Comparison of ENCODE assay signal across 18 mouse cellular contexts in the genomic region with DNA sequence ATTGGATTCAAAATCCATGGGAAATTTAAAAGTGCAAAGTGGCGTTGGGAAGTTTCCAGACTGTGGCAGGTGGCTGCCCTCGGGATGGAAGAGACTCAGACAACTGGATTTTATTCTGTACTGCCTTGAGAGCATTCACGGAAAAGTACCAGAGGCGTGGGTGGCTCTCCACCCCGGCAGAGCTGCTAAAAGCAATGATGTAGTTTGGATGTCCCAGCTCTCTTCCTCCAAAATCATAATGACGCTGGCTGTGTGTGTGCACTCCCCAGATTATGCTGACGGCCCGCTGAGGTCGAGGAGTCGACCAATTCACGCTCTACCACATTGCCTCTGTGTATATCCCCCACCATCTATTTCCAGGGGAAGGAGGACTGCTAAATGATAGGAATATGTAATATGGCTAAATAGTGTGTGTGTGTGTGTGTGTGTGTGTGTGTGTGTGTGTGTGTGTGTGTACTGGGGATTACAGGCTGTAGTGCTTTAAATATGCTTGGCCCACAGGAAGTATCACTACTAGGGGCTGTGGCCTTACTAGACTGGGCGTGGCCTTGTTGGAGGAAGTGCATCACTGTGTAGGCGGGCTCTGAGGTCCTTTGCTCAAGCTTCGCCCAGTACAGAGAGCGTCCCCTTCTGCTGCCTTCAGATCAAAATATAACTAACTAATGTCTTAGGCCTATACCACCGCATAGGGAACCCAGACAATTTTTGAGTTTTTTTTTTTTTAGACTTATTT.
DNase-seq lines count a peak whose midpoint lies in the region; ATAC-seq and TF ChIP-seq lines count a peak whose summit lies in the region.
"Had no signal": no experiment of that assay in that cellular context is flagged by ENCODE, and none has a peak within 500 bp of the region (broad histone marks: within the 10 kb centered on the region; RNA-seq: fewer than 3 reads in every experiment).

No protein-coding gene starts in this region.

- H3K4me3 ChIP-seq in E14TG2a.4 (replicated peaks; ENCODE audit: low read length), result peak overlapping the region; percentile 35; the same call in 1 of the 2 replicates
- H3K4me3 ChIP-seq in olfactory bulb, adult 2 months (ENCODE audit: insufficient read depth, low read depth, low read length), result no peak overlapping the region
- H3K4me3 ChIP-seq in midbrain, embryonic 13.5 days (replicated peaks), result no peak overlapping the region
- H3K4me3 ChIP-seq: forebrain, embryonic 15.5 days; heart, embryonic 12.5 days; limb, embryonic 15.5 days; neural tube, embryonic 13.5 days had no signal

- TF ChIP-seq POLR2A in olfactory bulb, adult 2 months (IDR thresholded peaks at IDR 0.05; ENCODE audit: insufficient read depth, low read depth, low read length), result no peak

- no peaks in the 10 kb centered on the region for H3K36me3 ChIP-seq in E14TG2a.4 (ENCODE audit: insufficient read depth, low read length)
- H3K36me3 ChIP-seq in midbrain, embryonic 13.5 days, result no peaks in the 10 kb centered on the region
- H3K36me3 ChIP-seq: forebrain, embryonic 15.5 days; heart, embryonic 12.5 days; limb, embryonic 15.5 days; neural tube, embryonic 13.5 days had no signal

- H3K9ac ChIP-seq in midbrain, embryonic 13.5 days (replicated peaks), result no peak overlapping the region
- H3K9ac ChIP-seq: forebrain, embryonic 15.5 days; heart, embryonic 12.5 days; limb, embryonic 15.5 days; neural tube, embryonic 13.5 days had no signal

- intact Hi-C loops in left cerebral cortex, postnatal 4 days (cut with DNase I), result no loop called here

- DNase-seq in left cerebral cortex, adult 11 months (ENCODE audit: low spot score), result peak; percentile 51
- DNase-seq in left cerebral cortex, postnatal 4 days, result no peak
- DNase-seq in induced T-regulatory cell, adult 2 months (ENCODE audit: low read depth), result peak; percentile 58
- DNase-seq: cerebellum, adult 11 months; gastrocnemius, postnatal 25 days; heart, postnatal 4 days; lung, adult 18-20 months; thymus, adult 2 months had no signal

- TF ChIP-seq CTCF in E14TG2a.4 (conservative IDR thresholded peaks at IDR 0.05; ENCODE audit: low read length), result no peak
- no peak for TF ChIP-seq CTCF in olfactory bulb, adult 2 months (IDR thresholded peaks at IDR 0.05; ENCODE audit: insufficient read depth, low read depth, low read length)

- peaks cover 6% of the 10 kb centered on the region for H3K9me3 ChIP-seq in E14TG2a.4 (ENCODE audit: low read length)
- H3K9me3 ChIP-seq in midbrain, embryonic 13.5 days, result no peaks in the 10 kb centered on the region
- H3K9me3 ChIP-seq: forebrain, embryonic 15.5 days; limb, embryonic 15.5 days had no signal

- no peak overlapping the region for H3K4me2 ChIP-seq in midbrain, embryonic 13.5 days (replicated peaks)
- H3K4me2 ChIP-seq: forebrain, embryonic 15.5 days; heart, embryonic 12.5 days; limb, embryonic 15.5 days; neural tube, embryonic 13.5 days had no signal

- H3K27ac ChIP-seq in olfactory bulb, adult 2 months (ENCODE audit: insufficient read depth, low read depth, low read length), result peak overlapping the region; percentile 24; the same call in 1 of the 2 replicates
- H3K27ac ChIP-seq in midbrain, embryonic 13.5 days, result no peak overlapping the region
- H3K27ac ChIP-seq: forebrain, embryonic 15.5 days; kidney, postnatal 0 days; limb, embryonic 15.5 days; macrophage; neural tube, embryonic 13.5 days had no signal

- peaks cover 73% of the 10 kb centered on the region for H3K4me1 ChIP-seq in E14TG2a.4 (replicated peaks; ENCODE audit: low read depth, low read length)
- H3K4me1 ChIP-seq in olfactory bulb, adult 2 months (ENCODE audit: control insufficient read depth, insufficient read depth, low read length), result peaks cover 7% of the 10 kb centered on the region
- no peaks in the 10 kb centered on the region for H3K4me1 ChIP-seq in midbrain, embryonic 13.5 days (replicated peaks)
- H3K4me1 ChIP-seq: forebrain, embryonic 15.5 days; heart, embryonic 12.5 days; neural tube, embryonic 13.5 days had no signal

- ATAC-seq in midbrain, embryonic 13.5 days, result no peak
- ATAC-seq in monocyte, adult 5-6 weeks (replicated peaks; ENCODE audit: insufficient number of reproducible peaks, low FRiP score, low TSS enrichment, poor library complexity, severe bottlenecking), result no peak
- ATAC-seq: forebrain, embryonic 15.5 days had no signal

- no peaks in the 10 kb centered on the region for H3K27me3 ChIP-seq in E14TG2a.4 (ENCODE audit: insufficient read depth, low read length)
- H3K27me3 ChIP-seq in midbrain, embryonic 13.5 days, result no peaks in the 10 kb centered on the region
- H3K27me3 ChIP-seq: forebrain, embryonic 15.5 days; heart, embryonic 12.5 days; limb, embryonic 15.5 days; neural tube, embryonic 13.5 days had no signal

- 64% methylated on average over 16 of the region's 16 CpGs for WGBS in olfactory bulb, adult 2 months
- 90% methylated on average over 16 of the region's 16 CpGs for WGBS in midbrain, embryonic 13.5 days
